Mouse (Mus musculus) MEL (cell line): ENCODE results near the gene Tnfrsf19.

ENCODE experiments used
- BHLHE40 ChIP-seq: IDR thresholded peaks from 2 replicates; pipeline ENCODE4 v1.6.1; 2012; ENCODE audit warnings: low read depth, mild to moderate bottlenecking, inconsistent platforms, low read length, improper control_type of control experiment, borderline replicate concordance
- CTCF ChIP-seq, 3 experiments: IDR thresholded peaks in 2 of 3; conservative IDR thresholded peaks in 1 of 3; 2 replicates each; pipeline ENCODE4 v1.5.1; 2011 to 2012; ENCODE audit warnings: low read length in 3 of 3, low read depth in 2 of 3, mild to moderate bottlenecking in 2 of 3, improper control_type of control experiment in 1 of 3, inconsistent platforms in 1 of 3, mixed read lengths in 1 of 3, moderate library complexity in 1 of 3; ENCODE audit not compliant: control insufficient read depth in 1 of 3, insufficient read depth in 1 of 3, poor library complexity in 1 of 3, severe bottlenecking in 1 of 3
- ELF1 ChIP-seq: IDR thresholded peaks from 2 replicates; pipeline ENCODE4 v1.6.1; 2014; ENCODE audit warnings: low read depth, mild to moderate bottlenecking, inconsistent platforms, low read length, improper control_type of control experiment, moderate library complexity
- EP300 ChIP-seq, 2 experiments: IDR thresholded peaks; 2 replicates each; pipeline ENCODE4 v1.6.1; 2011; ENCODE audit warnings: improper control_type of control experiment in 2 of 2, low read length in 2 of 2, low read depth in 1 of 2, mild to moderate bottlenecking in 1 of 2
- GABPA ChIP-seq: IDR thresholded peaks from 2 replicates; pipeline ENCODE4 v1.6.1; 2012; ENCODE audit warnings: low read depth, mild to moderate bottlenecking, inconsistent platforms, low read length, improper control_type of control experiment, moderate library complexity
- GATA1 ChIP-seq: IDR thresholded peaks from 2 replicates; pipeline ENCODE4 v1.6.1; 2011; ENCODE audit warnings: low read depth, low read length, improper control_type of control experiment
- POLR2A ChIP-seq, 2 experiments: IDR thresholded peaks; 2 replicates each; pipeline ENCODE4 v1.6.1; 2011 to 2012; ENCODE audit warnings: low read length in 2 of 2, mild to moderate bottlenecking in 2 of 2, control low read depth in 1 of 2, improper control_type of control experiment in 1 of 2, low read depth in 1 of 2, moderate library complexity in 1 of 2; ENCODE audit not compliant: control insufficient read depth in 1 of 2, insufficient read depth in 1 of 2, poor library complexity in 1 of 2
- SMC3 ChIP-seq: IDR thresholded peaks from 2 replicates; pipeline ENCODE4 v1.6.1; 2011; ENCODE audit warnings: low read depth, low read length, improper control_type of control experiment
- TCF12 ChIP-seq: IDR thresholded peaks from 2 replicates; pipeline ENCODE4 v1.6.1; 2014; ENCODE audit warnings: low read depth, mild to moderate bottlenecking, inconsistent platforms, low read length, improper control_type of control experiment, moderate library complexity
- USF1 ChIP-seq: IDR thresholded peaks from 2 replicates; pipeline ENCODE4 v1.6.1; 2014; ENCODE audit warnings: low read depth, mild to moderate bottlenecking, inconsistent platforms, low read length, improper control_type of control experiment, moderate library complexity
- ZNF384 ChIP-seq: IDR thresholded peaks from 2 replicates; pipeline ENCODE4 v1.6.1; 2012; ENCODE audit warnings: low read depth, mild to moderate bottlenecking, inconsistent platforms, low read length, improper control_type of control experiment

DNA sequence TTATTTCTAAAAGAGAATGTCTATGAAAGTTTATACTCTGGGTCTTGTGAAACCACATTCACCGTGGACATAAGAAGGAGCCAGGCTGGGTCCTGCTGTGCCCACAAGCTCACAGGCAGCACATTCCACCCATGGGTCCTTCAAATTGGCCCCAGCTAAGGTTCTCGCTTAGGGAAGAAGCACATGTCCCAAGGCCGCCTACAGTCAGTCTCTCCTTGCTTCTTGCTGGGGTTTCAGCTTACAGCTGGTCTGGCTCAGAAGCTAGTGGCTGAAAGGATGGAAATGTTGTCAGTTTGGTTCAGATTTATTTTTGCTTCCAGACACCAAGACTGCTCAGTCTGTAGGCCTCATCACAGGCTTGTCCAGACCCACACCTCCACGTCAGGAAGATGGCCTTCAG lies 80.2 kb downstream of the Tnfrsf19 start:
- TF ChIP-seq SMC3 (no peak), GATA1 (no peak), BHLHE40 (no peak), ZNF384 (no peak), TCF12 (no peak), POLR2A (IDR thresholded peaks at IDR 0.05; ENCODE audit: control insufficient read depth in 1 of 2, insufficient read depth in 1 of 2, low read depth in 1 of 2, low read length in 2 of 2, poor library complexity in 1 of 2) (no peak), CTCF (IDR thresholded peaks at IDR 0.05 in 2 of 3, conservative IDR thresholded peaks at IDR 0.05 in 1 of 3; ENCODE audit: control insufficient read depth in 1 of 3, insufficient read depth in 1 of 3, low read depth in 2 of 3, low read length in 3 of 3, poor library complexity in 1 of 3, severe bottlenecking in 1 of 3) (no peak), USF1 (no peak), EP300 (IDR thresholded peaks at IDR 0.05; ENCODE audit: low read depth in 1 of 2, low read length in 2 of 2) (no peak), ELF1 (no peak), GABPA (no peak)
